Mouse (Mus musculus) stomach, postnatal 0 days (tissue): ENCODE data around the gene Thumpd1.

Experiments
- CTCF ChIP-seq: IDR thresholded peaks from 2 replicates; pipeline ENCODE4 v1.5.1; 2016; ENCODE audit warnings: antibody characterized with exemption, low read depth, mild to moderate bottlenecking, moderate library complexity
- EP300 ChIP-seq: optimal IDR thresholded peaks from 2 replicates; pipeline ENCODE3; 2016; ENCODE audit warnings: antibody characterized with exemption

DNA sequence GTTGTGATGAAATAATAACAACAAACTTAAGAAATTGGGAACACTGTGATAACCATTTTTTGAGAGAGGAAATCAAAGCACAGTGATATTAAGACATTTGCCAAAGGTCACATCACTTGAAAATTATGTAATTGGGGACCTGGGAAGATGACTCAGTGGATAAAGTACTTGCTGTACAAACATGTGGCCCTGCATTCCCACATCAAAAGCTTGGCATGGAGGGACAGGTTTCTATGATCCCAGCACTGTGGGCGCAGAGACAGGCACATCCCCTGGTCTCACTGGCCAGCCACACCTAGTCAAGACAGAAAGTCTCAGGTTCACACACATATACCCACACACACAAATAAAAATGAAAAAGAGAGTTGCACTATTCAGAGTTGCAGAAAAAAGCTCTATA lies 25.7 kb downstream of the Thumpd1 start:
- TF ChIP-seq CTCF (no peak), EP300 (no peak)
